Mouse (Mus musculus) C2C12 (cell line): ENCODE results near the gene Bsnd.

Experiments used
- CTCF ChIP-seq: IDR thresholded peaks from one replicate; pipeline ENCODE4 v1.5.1; 2011; ENCODE audit not compliant: control insufficient read depth, insufficient read depth, insufficient read length
- MAX ChIP-seq: IDR thresholded peaks from one replicate; pipeline ENCODE4 v1.6.1; 2011; ENCODE audit warnings: mild to moderate bottlenecking, control low read depth

- no peak for TF ChIP-seq MAX
- no peak for TF ChIP-seq CTCF
These were observed 37.5 kb downstream of the Bsnd start for GRCm38 (mm10) chr4:106454541-106454940.
